Mouse (Mus musculus) small intestine, adult 10 weeks (tissue): ENCODE results near the gene Gm17027. TPM values are rescaled to one million over a fixed set of nuclear protein-coding genes. Genes with fewer than 3 reads are reported as not detected.

Experiments
- polyA plus RNA-seq: library from polyadenylated mRNA; stranded (reverse); fragments of 350-450 nt; fragmentation: Illumina TruSeq; extraction: RNeasy Lipid Tissue Mini Kit (QIAGEN cat#74804); gene quantifications from one replicate; pipeline ENCODE4 v1.2.3, GENCODE M21; 2014; ENCODE audit warnings: low replicate concordance

The Gm17027 gene
- not detected for polyA plus RNA-seq

DNA sequence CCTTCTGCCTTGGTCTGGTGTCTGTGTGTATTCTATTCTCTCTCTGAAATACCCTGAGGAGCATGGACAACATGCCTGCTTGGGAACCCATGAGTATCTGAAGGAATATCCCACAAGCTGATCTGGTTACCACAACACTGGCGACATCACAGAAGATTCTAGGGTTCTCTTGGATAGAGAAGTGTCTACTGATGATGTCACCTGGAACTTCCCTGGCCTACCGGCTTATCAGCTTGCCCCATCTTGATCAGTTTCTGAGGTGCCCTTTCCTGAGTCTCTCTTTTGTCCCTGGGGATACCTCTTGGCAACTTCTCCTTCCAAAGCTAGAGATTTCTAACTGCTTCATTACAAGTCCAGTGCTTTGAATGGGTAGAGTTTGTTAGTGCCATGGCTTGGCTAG, at the start of gene Gm17027:
TSS of gene Gm17027 (minus strand) at position 101 of the 400 bp plus-strand sequence.

DNA sequence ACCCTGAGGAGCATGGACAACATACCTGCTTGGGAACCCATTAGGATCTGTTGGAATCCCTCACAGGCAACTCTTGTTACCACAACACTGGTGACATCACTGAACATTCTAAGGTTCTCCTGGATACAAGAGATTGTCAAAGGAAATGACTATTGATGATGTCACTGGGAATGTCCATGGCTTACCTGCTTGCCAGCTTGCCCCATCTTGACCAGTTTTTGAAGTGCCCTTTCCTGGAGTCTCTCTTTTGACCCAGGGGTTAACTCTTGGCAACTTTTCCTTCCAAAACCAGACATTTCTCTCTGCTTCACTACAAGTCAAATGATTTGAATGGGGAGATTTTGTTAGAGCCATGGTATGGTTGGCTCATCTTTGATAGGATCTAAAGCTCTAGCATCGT, 28.3 kb upstream of the Gm17027 start, which contains the start of gene Gm3573:
TSS of gene Gm3573 (minus strand) at position 101 of the 400 bp plus-strand sequence.

DNA sequence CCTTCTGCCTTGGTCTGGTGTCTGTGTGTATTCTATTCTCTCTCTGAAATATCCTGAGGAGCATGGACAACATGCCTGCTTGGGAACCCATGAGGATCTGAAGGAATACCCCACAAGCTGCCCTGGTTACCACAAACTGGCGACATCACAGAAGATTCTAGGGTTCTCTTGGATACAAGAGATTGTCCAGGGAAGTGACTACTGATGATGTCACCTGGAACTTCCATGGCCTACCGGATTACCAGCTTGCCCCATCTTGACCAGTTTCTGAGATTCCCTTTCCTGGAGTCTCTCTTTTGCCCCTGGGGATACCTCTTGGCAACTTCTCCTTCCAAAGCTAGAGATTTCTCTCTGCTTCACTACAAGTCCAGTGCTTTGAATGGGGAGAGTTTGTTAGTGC, 45.2 kb downstream of the Gm17027 start, which contains the start of gene Gm7951:
TSS of gene Gm7951 (minus strand) at position 101 of the 400 bp plus-strand sequence.

Other genes starting within 250 kb of the Gm17027 start
- gene 1700049E17Rik1, start 237.7 kb downstream of the Gm17027 start, polyA plus RNA-seq = not detected
- not detected for gene 1700024B05Rik, start 218.6 kb downstream of the Gm17027 start, polyA plus RNA-seq
- not detected for gene Gm6401, start 194.7 kb downstream of the Gm17027 start, polyA plus RNA-seq
- gene Gm3543, start 179.3 kb downstream of the Gm17027 start, polyA plus RNA-seq = not detected
- not detected for gene Gm7951, start 45.3 kb downstream of the Gm17027 start, polyA plus RNA-seq
- not detected for gene Gm3573, start 28.2 kb upstream of the Gm17027 start, polyA plus RNA-seq
- gene Gm17026, start 97.4 kb upstream of the Gm17027 start, polyA plus RNA-seq = not detected
- not detected for gene Gm9611, start 134.7 kb upstream of the Gm17027 start, polyA plus RNA-seq
- not detected for gene Gm7995, start 147.6 kb upstream of the Gm17027 start, polyA plus RNA-seq